Mouse (Mus musculus) bone marrow macrophage, adult 2 months (primary cell): ENCODE results near the gene Slit3. TPM values are rescaled to one million over a fixed set of nuclear protein-coding genes. Genes with fewer than 3 reads are reported as not detected.

Source experiments
- H3K27ac ChIP-seq: 2 replicates; pipeline ENCODE4 v1.5.1; 2012; ENCODE audit warnings: low read depth, low read length; ENCODE audit not compliant: insufficient read depth
- H3K4me1 ChIP-seq: 2 replicates; pipeline ENCODE4 v1.6.1; 2012; ENCODE audit warnings: low read length; ENCODE audit not compliant: control insufficient read depth, insufficient read depth
- H3K4me3 ChIP-seq: 2 replicates; pipeline ENCODE4 v1.5.1; 2012; ENCODE audit warnings: mild to moderate bottlenecking, low read length, moderate library complexity; ENCODE audit not compliant: insufficient read depth
- CTCF ChIP-seq: IDR thresholded peaks from 2 replicates; pipeline ENCODE4 v1.5.1; 2012; ENCODE audit warnings: low read depth, mild to moderate bottlenecking, low read length, moderate library complexity
- POLR2A ChIP-seq: IDR thresholded peaks from 2 replicates; pipeline ENCODE4 v1.6.1; 2012; ENCODE audit warnings: mild to moderate bottlenecking, low read depth, low read length, borderline replicate concordance
- polyA plus RNA-seq: library from polyadenylated mRNA; stranded (reverse); fragments of >200 nt; gene quantifications from 2 replicates; pipeline ENCODE4 v1.2.4, GENCODE M21; 2012; ENCODE audit not compliant: missing spikeins, insufficient read depth, insufficient read length

Gene Slit3
- polyA plus RNA-seq, 1 experiment = not detected

DNA sequence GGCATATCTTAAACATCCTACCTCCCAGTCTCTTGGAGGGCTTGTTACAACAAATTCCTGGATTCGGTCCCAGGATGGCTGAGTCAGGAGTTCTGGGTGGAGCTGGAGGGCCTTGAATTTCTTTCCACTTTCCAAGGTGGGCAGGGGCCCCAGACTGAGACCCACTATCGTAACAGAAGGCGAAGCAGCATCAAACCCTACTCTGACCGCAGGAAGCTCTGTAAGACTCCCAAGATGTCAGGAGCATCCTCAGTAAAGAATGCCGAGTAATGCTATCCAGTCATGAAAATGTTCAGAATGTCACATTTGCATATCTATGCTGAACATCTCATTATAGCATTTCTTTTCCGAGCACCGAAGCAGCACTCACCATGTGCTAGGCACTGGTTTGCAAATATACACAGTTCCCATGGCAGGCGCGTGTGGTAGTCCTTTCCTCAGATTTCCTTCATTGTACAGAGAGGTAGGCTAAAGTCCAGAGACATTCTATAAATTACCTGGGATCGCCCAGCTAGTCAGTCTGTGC is 140.6 kb downstream of the Slit3 start:
- no peak for TF ChIP-seq POLR2A
- no peak for TF ChIP-seq CTCF
- no peaks in the 10 kb centered on the region for H3K4me1 ChIP-seq
- H3K27ac ChIP-seq = no peak overlapping the region
- H3K4me3 ChIP-seq = no peak overlapping the region

DNA sequence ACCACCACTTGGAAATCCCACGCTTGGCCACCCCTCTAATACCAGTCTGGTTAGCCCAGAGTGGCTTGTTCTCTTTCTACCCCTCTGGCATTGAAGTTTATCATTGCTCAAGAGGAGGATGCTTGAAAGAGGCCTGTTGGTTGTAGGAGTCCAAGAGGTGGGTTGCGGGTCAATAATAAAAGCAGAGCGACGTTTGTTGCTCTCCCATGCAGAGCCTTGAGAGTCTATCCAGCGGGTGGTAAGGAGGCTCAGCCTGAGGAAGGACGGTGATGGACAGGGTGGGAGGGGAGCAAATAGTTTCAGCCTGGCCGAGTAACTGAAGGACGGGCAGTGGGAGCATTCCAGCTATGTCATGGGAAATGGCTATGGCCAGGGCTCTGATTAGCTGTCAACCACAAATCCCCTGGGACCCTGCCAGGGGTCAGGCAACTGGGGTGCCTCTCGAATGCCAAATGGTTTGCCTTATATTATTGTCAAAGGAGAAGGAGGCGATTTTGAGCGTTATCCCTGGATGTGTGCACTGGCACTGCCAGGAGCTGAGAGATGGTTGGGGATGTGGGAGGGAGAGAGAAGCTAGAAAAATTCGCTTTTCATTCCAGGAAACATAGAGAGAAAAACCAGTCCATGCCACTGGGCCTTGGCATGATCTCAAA is 141.4 kb downstream of the Slit3 start:
- TF ChIP-seq POLR2A (no peak), CTCF (no peak)
- Histone ChIP-seq H3K4me3 (no peak overlapping the region), H3K4me1 (no peaks in the 10 kb centered on the region), H3K27ac (no peak overlapping the region)

DNA sequence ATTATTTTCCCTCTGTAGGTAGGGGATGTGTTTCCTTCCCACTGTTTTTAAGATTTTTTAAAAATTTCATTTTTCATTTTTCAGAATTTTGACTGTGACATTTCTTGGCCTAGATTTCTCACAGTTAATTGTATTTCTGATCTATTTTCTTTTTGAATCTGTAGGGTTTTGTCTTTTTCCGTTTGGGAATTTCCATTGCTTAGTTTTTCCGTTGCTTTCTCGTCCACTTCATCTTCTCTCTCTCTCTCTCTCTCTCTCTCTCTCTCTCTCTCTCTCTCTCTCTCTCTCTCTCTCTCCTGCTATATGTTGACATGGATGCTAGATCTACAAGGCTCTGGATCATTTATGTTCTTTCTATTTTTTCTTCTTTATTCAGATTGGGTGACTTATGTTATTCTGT is 143.7 kb downstream of the Slit3 start:
- Histone ChIP-seq H3K4me1 (no peaks in the 10 kb centered on the region), H3K4me3 (no peak overlapping the region), H3K27ac (no peak overlapping the region)
- TF ChIP-seq CTCF (no peak), POLR2A (no peak)

DNA sequence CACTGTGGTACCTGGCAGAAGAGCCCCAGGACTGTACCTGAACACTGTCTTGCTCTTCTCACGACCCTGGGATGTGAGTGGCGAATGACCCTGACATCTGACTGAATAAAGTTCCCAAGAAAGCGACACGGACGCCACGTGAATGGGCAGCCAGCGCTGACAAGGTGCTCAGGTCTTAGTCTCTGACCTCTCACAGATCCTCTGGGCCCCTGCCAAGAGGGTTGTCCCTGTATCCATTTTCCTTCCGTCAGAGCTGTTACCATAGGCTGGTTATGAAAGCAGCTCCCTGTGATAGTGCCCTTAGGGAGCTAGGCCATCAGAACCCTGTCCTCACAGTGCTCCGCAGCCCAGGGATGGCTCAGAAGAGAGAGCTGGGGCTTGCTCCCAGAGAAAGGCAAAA is 149.4 kb downstream of the Slit3 start:
- TF ChIP-seq POLR2A (no peak), CTCF (no peak)
- Histone ChIP-seq H3K4me1 (no peaks in the 10 kb centered on the region), H3K4me3 (no peak overlapping the region), H3K27ac (no peak overlapping the region)

DNA sequence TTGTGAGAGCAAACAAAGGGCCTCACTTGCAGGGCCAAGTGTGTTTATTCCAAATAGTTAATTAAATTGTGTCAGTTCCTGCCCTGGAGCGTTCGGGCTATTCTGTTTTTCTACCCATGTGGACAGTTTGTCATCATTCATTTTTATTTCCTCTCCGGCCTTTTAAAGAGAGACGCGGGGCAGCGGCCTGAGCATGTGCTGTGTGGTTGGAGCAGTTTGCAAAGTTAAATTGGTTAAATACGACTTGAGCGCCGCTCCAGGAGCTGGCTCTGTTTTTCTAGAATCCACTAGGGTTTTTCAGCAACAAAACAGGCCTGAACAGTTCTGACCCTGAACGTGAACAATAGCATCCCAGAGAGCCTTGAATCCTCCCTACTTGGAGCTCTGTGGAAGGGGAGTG is 152.4 kb downstream of the Slit3 start:
- TF ChIP-seq POLR2A = no peak
- TF ChIP-seq CTCF = no peak
- H3K4me1 ChIP-seq = no peaks in the 10 kb centered on the region
- no peak overlapping the region for H3K4me3 ChIP-seq
- no peak overlapping the region for H3K27ac ChIP-seq

DNA sequence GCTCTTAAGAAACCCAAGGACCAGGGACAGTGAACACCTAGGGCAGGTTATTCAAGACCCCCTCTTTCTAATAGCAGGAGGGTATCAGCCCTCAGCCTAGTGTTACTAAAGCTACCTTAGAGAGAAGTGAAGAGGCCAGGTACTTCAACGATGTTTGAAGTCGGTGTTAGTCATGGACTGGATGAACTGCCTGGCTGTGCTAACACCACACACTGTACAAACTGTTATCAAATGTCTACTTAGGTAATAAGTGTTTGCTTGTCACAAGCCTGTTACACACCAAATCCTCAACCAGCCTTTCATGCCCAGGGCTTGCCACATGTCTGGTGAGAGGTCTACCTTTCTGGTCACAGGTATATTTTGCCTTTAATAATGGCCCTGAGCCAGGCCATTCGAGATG is 153.0 kb downstream of the Slit3 start:
- no peak overlapping the region for H3K4me3 ChIP-seq
- H3K4me1 ChIP-seq = no peaks in the 10 kb centered on the region
- TF ChIP-seq POLR2A (no peak), CTCF (no peak)
- no peak overlapping the region for H3K27ac ChIP-seq

DNA sequence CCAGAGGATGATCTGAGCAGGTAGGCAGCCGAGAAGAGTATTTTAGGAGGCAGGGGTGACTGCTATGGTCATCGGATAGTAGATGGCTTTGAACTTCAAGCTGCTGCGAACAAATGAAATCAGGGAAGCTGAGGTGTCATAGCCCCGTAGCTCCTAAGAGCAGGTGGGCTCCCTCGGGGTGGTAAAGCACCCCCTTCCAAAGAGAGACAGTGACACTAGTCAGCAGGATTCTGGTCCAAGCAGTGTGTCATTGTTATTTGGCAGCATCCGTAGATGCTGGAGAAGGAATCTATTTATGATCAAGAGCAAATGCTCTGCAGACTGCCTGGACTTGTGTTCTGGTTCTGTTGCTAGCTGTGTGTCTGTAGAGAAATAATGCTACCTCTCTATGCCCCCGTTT is 154.3 kb downstream of the Slit3 start:
- TF ChIP-seq POLR2A (no peak), CTCF (no peak)
- no peak overlapping the region for H3K27ac ChIP-seq
- no peak overlapping the region for H3K4me3 ChIP-seq
- H3K4me1 ChIP-seq = no peaks in the 10 kb centered on the region

DNA sequence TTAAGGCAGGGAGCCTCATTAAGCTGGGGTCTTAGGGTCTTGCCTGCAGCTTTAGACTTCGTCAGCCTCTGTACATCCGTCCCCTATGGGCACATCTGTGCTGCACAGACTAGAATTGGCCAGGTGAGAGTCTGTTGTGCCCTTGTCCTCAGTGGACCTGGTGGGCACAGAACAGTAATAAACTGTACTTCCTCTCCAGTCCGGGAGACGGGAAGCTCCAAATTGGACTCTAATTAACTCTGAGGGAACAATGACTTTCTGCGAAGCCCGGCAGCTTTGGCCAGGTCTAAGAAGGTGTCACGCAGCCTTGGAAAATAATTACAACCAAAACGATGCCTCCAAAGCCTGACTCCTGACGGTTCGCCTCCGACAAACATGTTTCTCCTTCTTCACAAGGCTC is 155.0 kb downstream of the Slit3 start:
- no peak overlapping the region for H3K4me3 ChIP-seq
- H3K4me1 ChIP-seq = no peaks in the 10 kb centered on the region
- H3K27ac ChIP-seq = no peak overlapping the region
- TF ChIP-seq POLR2A = no peak
- no peak for TF ChIP-seq CTCF

DNA sequence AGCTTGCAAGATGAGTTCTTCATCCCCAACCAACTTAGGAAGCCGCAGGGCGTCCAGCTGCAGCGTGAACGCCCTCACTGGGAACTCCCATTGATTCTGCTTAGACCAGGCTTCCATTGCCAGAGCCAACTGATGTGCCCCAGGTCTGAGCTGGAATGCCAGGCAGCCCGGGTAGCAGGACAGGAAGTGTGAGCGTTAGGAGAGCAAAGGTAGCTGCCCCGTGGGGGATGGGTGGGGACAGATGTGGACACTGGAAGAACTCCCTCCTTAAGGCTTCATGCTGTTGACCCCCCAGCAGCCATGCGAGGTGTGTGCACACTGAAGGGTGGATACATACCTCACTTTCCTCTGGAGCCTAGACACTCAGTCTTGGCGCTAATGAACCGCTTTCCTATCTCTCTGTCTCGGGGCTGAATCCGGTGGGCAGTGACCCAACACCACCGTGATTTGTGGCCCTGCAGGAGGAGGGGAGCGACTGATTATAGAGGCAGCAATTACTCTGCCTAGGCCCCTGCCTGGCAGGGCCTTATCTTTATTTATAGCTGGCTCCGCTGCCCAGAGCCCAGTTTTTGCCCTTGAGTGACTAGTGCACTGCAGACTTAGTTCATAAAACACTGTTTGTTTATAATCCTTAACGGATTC is 157.2 kb downstream of the Slit3 start:
- TF ChIP-seq POLR2A (no peak), CTCF (no peak)
- Histone ChIP-seq H3K4me1 (no peaks in the 10 kb centered on the region), H3K27ac (no peak overlapping the region), H3K4me3 (no peak overlapping the region)

DNA sequence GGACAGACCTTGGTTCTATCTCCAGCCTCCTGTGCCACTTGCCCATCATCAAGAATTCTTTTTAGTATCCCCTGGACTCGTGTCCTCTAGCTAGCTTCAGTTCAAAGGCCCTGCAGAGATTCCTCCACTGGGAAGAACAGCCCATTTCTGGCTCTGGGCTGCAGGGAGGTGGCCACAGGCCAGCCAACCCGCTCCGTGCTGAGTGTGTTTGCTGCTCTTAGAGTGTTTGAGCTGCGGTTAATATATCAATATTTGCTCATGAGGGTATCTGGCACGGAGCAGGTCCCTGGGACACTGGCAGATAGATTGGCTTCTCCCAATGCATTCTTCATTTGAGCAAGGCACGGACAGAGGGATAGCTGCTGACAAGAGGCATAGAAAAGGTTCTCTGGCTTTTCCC is 159.8 kb downstream of the Slit3 start:
- Histone ChIP-seq H3K27ac (no peak overlapping the region), H3K4me3 (no peak overlapping the region), H3K4me1 (no peaks in the 10 kb centered on the region)
- TF ChIP-seq CTCF (no peak), POLR2A (no peak)

DNA sequence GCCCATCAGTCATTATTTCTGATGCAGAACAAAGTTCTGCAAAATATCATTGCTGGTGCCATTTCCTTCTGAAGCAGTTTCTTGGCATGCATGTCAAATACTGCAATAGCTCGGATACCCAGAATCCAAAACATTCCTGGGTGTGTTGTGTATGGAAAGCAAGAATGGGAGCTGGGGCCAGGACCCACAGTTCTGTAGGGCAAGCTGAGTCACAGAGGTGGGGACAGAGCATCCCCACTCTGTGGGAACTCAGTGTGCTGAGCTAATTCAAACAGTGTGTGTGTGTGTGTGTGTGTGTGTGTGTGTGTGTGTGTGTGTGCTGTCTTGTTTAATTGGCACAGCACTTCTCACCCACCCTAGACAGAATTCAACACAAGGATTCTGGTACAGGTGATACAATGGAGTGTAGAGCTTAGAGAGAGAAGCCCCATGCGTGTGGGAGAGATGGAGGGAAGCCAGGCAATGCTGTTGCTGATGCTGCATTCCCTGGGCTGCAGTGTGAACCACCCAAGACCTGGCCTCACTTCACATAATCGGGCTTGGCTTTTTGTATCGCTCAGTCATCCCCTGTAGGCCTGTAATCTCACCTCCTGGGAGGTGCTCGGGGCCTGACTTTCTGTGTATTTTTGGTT is 161.1 kb downstream of the Slit3 start:
- no peak for TF ChIP-seq CTCF
- TF ChIP-seq POLR2A = no peak
- no peak overlapping the region for H3K27ac ChIP-seq
- no peaks in the 10 kb centered on the region for H3K4me1 ChIP-seq
- H3K4me3 ChIP-seq = no peak overlapping the region
